Mouse (Mus musculus) left cerebral cortex, adult 2 months (tissue): ENCODE results near the gene Sorcs2. TPM values are rescaled to one million over a fixed set of nuclear protein-coding genes. Genes with fewer than 3 reads are reported as not detected.
A peak's percentile ranks its signal among the peaks of the same experiment; 100 is the strongest.

Experiments
- DNase-seq, 2 experiments: peaks; one replicate each; pipeline ENCODE4 v3.0.0; 2021 to 2022; ENCODE audit warnings: low spot score in 2 of 2, mixed read lengths in 1 of 2; ENCODE audit errors: extremely low spot score in 1 of 2
- H3K27ac ChIP-seq: fragments of 200-600 bp; 2 replicates; pipeline ENCODE4 v1.8.1; 2022
- H3K4me3 ChIP-seq: fragments of 200-600 bp; 2 replicates; pipeline ENCODE4 v1.8.1; 2022
- CTCF ChIP-seq: fragments of 200-600 bp; IDR thresholded peaks from 2 replicates; pipeline ENCODE4 v1.8.1; 2022; ENCODE audit warnings: antibody characterized with exemption, mild to moderate bottlenecking, moderate library complexity
- intact Hi-C: fragments of 180-260 bp; cut with DNase I; formaldehyde crosslinking; loops from one replicate; pipeline ENCODE4 v1.15.1; 2025
- total RNA-seq, 2 experiments: library from RNA; stranded (reverse); gene quantifications; 2 replicates each; pipeline ENCODE4 v1.2.3; 2021

The Sorcs2 gene
- total RNA-seq, 2 experiments from 2014 or later, result 39.3 to 39.7 TPM

DNA sequence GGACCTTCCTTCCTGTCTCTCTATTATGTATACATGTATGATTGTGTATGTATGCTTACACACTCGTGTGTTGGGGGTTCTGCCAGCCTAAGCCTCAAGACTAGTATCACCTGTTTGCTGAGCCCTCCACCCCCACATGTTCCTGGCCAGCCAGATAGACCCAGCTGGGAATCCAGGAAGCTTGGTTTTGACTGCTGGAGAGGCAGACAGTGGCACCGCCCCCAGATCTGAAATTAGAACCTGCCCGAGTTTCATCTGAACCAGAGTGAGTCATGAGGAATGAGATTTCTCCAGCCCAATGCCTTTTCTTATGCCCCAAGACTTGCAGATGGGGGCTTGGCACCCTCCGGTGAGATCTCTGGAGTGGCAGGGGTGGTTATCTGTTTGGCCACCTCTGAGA, 312.3 kb downstream of the Sorcs2 start:
- intact Hi-C loops, result loop anchor here (1.0 kb wide), 1 partner anchor 128 kb away; no protein-coding TSS in a partner anchor
- Histone ChIP-seq H3K4me3 (no peak overlapping the region), H3K27ac (peak overlapping the region; percentile 61)
- TF ChIP-seq CTCF, result no peak
- DNase-seq, result peak; percentile 67 to 68

DNA sequence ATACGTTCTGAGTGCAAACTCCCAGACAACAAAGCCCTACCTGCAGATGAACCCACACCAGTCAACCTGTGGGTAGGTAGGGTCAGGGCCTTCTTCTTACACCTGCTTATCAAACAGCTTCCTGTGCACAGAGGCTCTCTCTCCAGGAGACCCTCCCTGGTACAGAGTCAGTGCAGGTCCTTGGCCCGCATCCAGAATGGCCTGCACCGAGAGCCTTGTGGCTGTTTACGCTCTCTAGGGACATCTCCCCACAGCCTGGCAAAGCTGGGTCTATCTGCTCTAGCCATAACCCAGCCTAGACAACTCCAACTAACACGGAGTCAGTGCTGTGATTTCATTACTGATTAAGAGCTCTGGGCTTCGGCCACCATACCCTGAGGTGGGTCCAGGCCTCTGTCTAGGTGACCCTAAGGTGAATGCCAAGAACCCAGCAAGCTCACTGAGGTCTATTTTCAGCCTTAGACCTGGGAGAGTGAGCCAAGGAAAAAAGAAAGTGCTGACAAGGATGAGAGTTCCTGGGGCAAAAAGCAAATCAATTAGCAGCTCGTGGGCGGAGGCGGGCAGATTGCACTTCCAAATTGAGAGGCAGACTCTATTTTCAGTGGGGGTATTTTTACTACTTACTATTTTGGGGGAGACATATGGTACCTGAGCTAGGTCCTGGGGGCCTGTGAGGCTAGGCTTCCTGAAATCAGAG, 313.9 kb downstream of the Sorcs2 start:
- DNase-seq, result no peak
- no peak for TF ChIP-seq CTCF
- Histone ChIP-seq H3K4me3 (no peak overlapping the region), H3K27ac (peak overlapping the region; percentile 24; the same call in 1 of the 2 replicates)
- intact Hi-C loops, result no loop called here

DNA sequence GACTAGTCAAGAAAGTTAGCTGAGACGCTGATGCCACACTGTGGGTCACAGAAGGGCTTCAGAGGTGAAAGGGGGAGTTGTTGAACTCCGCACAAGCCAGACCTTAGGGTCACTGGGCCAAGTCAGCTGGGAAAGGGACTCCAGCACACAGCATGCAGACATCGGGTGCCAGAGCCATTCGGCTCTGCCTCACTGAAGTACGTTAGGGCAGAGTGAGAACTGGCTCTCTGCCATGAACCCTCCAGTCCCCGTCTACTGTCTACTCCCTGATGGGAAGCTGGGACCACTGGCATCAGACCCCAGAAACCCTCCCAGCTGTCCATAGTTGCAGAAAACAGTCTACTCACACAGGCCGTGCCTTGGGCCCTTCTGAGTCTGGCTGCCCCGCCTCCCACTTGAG, 316.9 kb downstream of the Sorcs2 start:
- H3K27ac ChIP-seq, result no peak overlapping the region
- TF ChIP-seq CTCF, result no peak
- DNase-seq, result no peak
- intact Hi-C loops, result no loop called here
- no peak overlapping the region for H3K4me3 ChIP-seq

GRCm38 (mm10) chr5:36075172-36076074, 322.5 kb downstream of the Sorcs2 start:
- no peak for DNase-seq
- H3K27ac ChIP-seq, result no peak overlapping the region
- intact Hi-C loops, result no loop called here

GRCm38 (mm10) chr5:36069503-36070360, 328.2 kb downstream of the Sorcs2 start:
- intact Hi-C loops, result no loop called here
- H3K4me3 ChIP-seq, result no peak overlapping the region
- H3K27ac ChIP-seq, result no peak overlapping the region
- TF ChIP-seq CTCF, result no peak
- peak; percentile 33 to 34 for DNase-seq

More at GRCm38 (mm10) chr5:36075172-36076074, 322.5 kb downstream of the Sorcs2 start:
- TF ChIP-seq CTCF, result no peak
- no peak overlapping the region for H3K4me3 ChIP-seq

GRCm38 (mm10) chr5:36067651-36068181, 330.2 kb downstream of the Sorcs2 start:
- TF ChIP-seq CTCF, result no peak
- Histone ChIP-seq H3K4me3 (no peak overlapping the region), H3K27ac (no peak overlapping the region)
- no peak for DNase-seq
- intact Hi-C loops, result no loop called here

- no peak for TF ChIP-seq CTCF
- H3K27ac ChIP-seq, result no peak overlapping the region
- no peak for DNase-seq
- intact Hi-C loops, result no loop called here
- H3K4me3 ChIP-seq, result no peak overlapping the region
Observed at GRCm38 (mm10) chr5:36057804-36058322, 340.1 kb downstream of the Sorcs2 start.

- no peak for DNase-seq
- H3K4me3 ChIP-seq, result no peak overlapping the region
- intact Hi-C loops, result no loop called here
- no peak overlapping the region for H3K27ac ChIP-seq
- TF ChIP-seq CTCF, result no peak
Observed at GRCm38 (mm10) chr5:36056921-36057320, 341.0 kb downstream of the Sorcs2 start.

DNA sequence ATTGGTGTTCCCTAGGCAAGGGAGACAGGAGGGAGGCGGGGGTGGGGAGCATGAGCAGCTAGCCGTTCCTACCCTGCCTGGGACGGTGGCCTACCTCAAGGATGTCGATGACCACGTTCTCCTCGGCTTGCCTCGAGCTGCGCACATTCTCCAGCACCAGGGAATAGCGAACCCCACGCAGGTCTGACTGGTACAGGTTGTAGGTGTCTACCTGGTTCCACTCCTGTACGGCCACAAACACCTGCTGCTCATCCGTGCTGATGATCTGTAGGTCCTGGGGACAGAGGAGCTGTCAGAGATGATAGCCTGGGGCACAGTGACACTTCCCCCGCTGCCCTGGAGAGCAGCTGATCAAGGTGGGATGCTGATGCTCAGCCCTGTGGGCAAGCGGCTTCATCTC, 342.1 kb downstream of the Sorcs2 start:
- Histone ChIP-seq H3K4me3 (no peak overlapping the region), H3K27ac (no peak overlapping the region)
- TF ChIP-seq CTCF, result no peak
- intact Hi-C loops, result no loop called here
- DNase-seq, result no peak

GRCm38 (mm10) chr5:36054498-36054897, 343.4 kb downstream of the Sorcs2 start:
- Histone ChIP-seq H3K4me3 (no peak overlapping the region), H3K27ac (no peak overlapping the region)
- intact Hi-C loops, result no loop called here
- peak; percentile 19 for TF ChIP-seq CTCF
- DNase-seq, result no peak

- DNase-seq, result no peak
- no peak for TF ChIP-seq CTCF
- Histone ChIP-seq H3K4me3 (no peak overlapping the region), H3K27ac (no peak overlapping the region)
- intact Hi-C loops, result no loop called here
Observed at GRCm38 (mm10) chr5:36043154-36043553, 354.8 kb downstream of the Sorcs2 start.
